Mouse (Mus musculus): ENCODE results near the gene Cers3. TPM values are rescaled to one million over a fixed set of nuclear protein-coding genes. Genes with fewer than 3 reads are reported as not detected.

Gene Cers3
- polyA plus RNA-seq, 1 experiment from 2014 or later = 0.15 TPM

GRCm38 (mm10) chr7:66866944-66867718, 123.8 kb downstream of the Cers3 start:
- DNase-seq (ENCODE audit: low spot score) = no peak
- H3K9ac ChIP-seq = no peak overlapping the region
- no peak overlapping the region for H3K4me3 ChIP-seq (replicated peaks; ENCODE audit: low read length)
- no peaks in the 10 kb centered on the region for H3K9me3 ChIP-seq (ENCODE audit: control insufficient read depth, low read length)
- no peak for ATAC-seq (ENCODE audit: low FRiP score)
- H3K4me2 ChIP-seq (replicated peaks) = no peak overlapping the region
- 75% methylated on average over 19 of the region's 19 CpGs for WGBS
- H3K27me3 ChIP-seq (ENCODE audit: control insufficient read depth, insufficient read depth, low read length) = no peaks in the 10 kb centered on the region
- H3K4me1 ChIP-seq (replicated peaks; ENCODE audit: control insufficient read depth, insufficient read depth, low read length) = 0 out of 2 replicates have a peak, but pooled peaks cover 7% of the 10 kb centered on the region
- H3K36me3 ChIP-seq (replicated peaks; ENCODE audit: control insufficient read depth, insufficient read depth) = no peaks in the 10 kb centered on the region
- H3K27ac ChIP-seq = 0 out of 2 replicates have a peak overlapping the region, but pooled peaks have one; percentile 39

- Histone ChIP-seq H3K4me2 (replicated peaks) (no peak overlapping the region), H3K27me3 (ENCODE audit: control insufficient read depth, insufficient read depth, low read length) (no peaks in the 10 kb centered on the region), H3K36me3 (replicated peaks; ENCODE audit: control insufficient read depth, insufficient read depth) (no peaks in the 10 kb centered on the region), H3K9ac (no peak overlapping the region), H3K27ac (peak overlapping the region; percentile 39; the same call in 1 of the 2 replicates), H3K4me3 (replicated peaks; ENCODE audit: low read length) (no peak overlapping the region), H3K4me1 (replicated peaks; ENCODE audit: control insufficient read depth, insufficient read depth, low read length) (0 out of 2 replicates have a peak, but pooled peaks cover 7% of the 10 kb centered on the region), H3K9me3 (ENCODE audit: control insufficient read depth, low read length) (no peaks in the 10 kb centered on the region)
- WGBS = 32% methylated on average over 13 of the region's 13 CpGs
- ATAC-seq (ENCODE audit: low FRiP score) (peak; percentile 56; the same call in 1 of the 2 replicates), DNase-seq (ENCODE audit: low spot score) (peak; percentile 57)
These were observed 124.6 kb downstream of the Cers3 start for GRCm38 (mm10) chr7:66867719-66868501.

- Histone ChIP-seq H3K4me2 (replicated peaks) (no peak overlapping the region), H3K36me3 (replicated peaks; ENCODE audit: control insufficient read depth, insufficient read depth) (no peaks in the 10 kb centered on the region), H3K4me1 (replicated peaks; ENCODE audit: control insufficient read depth, insufficient read depth, low read length) (0 out of 2 replicates have a peak, but pooled peaks cover 7% of the 10 kb centered on the region), H3K27me3 (ENCODE audit: control insufficient read depth, insufficient read depth, low read length) (no peaks in the 10 kb centered on the region), H3K27ac (no peak overlapping the region), H3K9me3 (ENCODE audit: control insufficient read depth, low read length) (no peaks in the 10 kb centered on the region), H3K4me3 (replicated peaks; ENCODE audit: low read length) (no peak overlapping the region), H3K9ac (no peak overlapping the region)
- DNase-seq (ENCODE audit: low spot score) (no peak), ATAC-seq (ENCODE audit: low FRiP score) (0 out of 2 replicates have a peak, but pooled peaks have one; percentile 22)
- WGBS = 51% methylated on average over 7 of the region's 7 CpGs
These were observed 128.2 kb downstream of the Cers3 start for GRCm38 (mm10) chr7:66871520-66871919.

GRCm38 (mm10) chr7:66871940-66872511, 128.7 kb downstream of the Cers3 start:
- no peaks in the 10 kb centered on the region for H3K9me3 ChIP-seq (ENCODE audit: control insufficient read depth, low read length)
- 74% methylated on average over 14 of the region's 14 CpGs for WGBS
- H3K9ac ChIP-seq = no peak overlapping the region
- H3K27me3 ChIP-seq (ENCODE audit: control insufficient read depth, insufficient read depth, low read length) = no peaks in the 10 kb centered on the region
- no peaks in the 10 kb centered on the region for H3K36me3 ChIP-seq (replicated peaks; ENCODE audit: control insufficient read depth, insufficient read depth)
- peak; percentile 51; the same call in 1 of the 2 replicates for ATAC-seq (ENCODE audit: low FRiP score)
- H3K4me2 ChIP-seq (replicated peaks) = no peak overlapping the region
- H3K4me3 ChIP-seq (replicated peaks; ENCODE audit: low read length) = no peak overlapping the region
- H3K27ac ChIP-seq = no peak overlapping the region
- no peak for DNase-seq (ENCODE audit: low spot score)
- 0 out of 2 replicates have a peak, but pooled peaks cover 7% of the 10 kb centered on the region for H3K4me1 ChIP-seq (replicated peaks; ENCODE audit: control insufficient read depth, insufficient read depth, low read length)

GRCm38 (mm10) chr7:66873235-66873634, 129.9 kb downstream of the Cers3 start:
- no peak overlapping the region for H3K27ac ChIP-seq
- no peak for DNase-seq (ENCODE audit: low spot score)
- ATAC-seq (ENCODE audit: low FRiP score) = no peak
- no peak overlapping the region for H3K9ac ChIP-seq
- H3K9me3 ChIP-seq (ENCODE audit: control insufficient read depth, low read length) = no peaks in the 10 kb centered on the region
- H3K4me3 ChIP-seq (replicated peaks; ENCODE audit: low read length) = no peak overlapping the region
- WGBS = 83% methylated on average over 2 of the region's 2 CpGs
- no peaks in the 10 kb centered on the region for H3K27me3 ChIP-seq (ENCODE audit: control insufficient read depth, insufficient read depth, low read length)
- no peaks in the 10 kb centered on the region for H3K36me3 ChIP-seq (replicated peaks; ENCODE audit: control insufficient read depth, insufficient read depth)
- no peak overlapping the region for H3K4me2 ChIP-seq (replicated peaks)
- H3K4me1 ChIP-seq (replicated peaks; ENCODE audit: control insufficient read depth, insufficient read depth, low read length) = no peaks in the 10 kb centered on the region

Other genes with a start within 250 kb of the Cers3 start
- gene Asb7, start 53.9 kb upstream of the Cers3 start, polyA plus RNA-seq (2014; fragmentation: Nextera tagmentation; extraction: Ambion mirVana) = 15.2 and 15.8 TPM in 2 replicates
- 18.0 and 18.5 TPM in 2 replicates for gene Lins1, start 53.6 kb upstream of the Cers3 start, polyA plus RNA-seq (2014; fragmentation: Nextera tagmentation; extraction: Ambion mirVana)
- gene Adamts17, start 96.2 kb downstream of the Cers3 start, polyA plus RNA-seq (2014; fragmentation: Nextera tagmentation; extraction: Ambion mirVana) = 3.8 and 5.0 TPM in 2 replicates

Measured in hindbrain, embryonic 14.5 days (tissue).